Mouse (Mus musculus) MEL (cell line): ENCODE measurements at regions not wholly inside any gene's neighbourhood (a gene's known extent, or its start where the extent isn't known, plus 50 kb on each side); places are given as distances from the start of the nearest gene placed in this dataset.

Experiments used
- DNase-seq: peaks from one replicate; pipeline ENCODE4 v3.0.0; 2011; ENCODE audit warnings: low read depth, low spot score
- H3K27ac ChIP-seq: 2 replicates; pipeline ENCODE4 v1.5.1; 2012; ENCODE audit warnings: low read depth, mild to moderate bottlenecking, control low read depth, low read length, moderate library complexity; ENCODE audit not compliant: control insufficient read depth
- H3K27me3 ChIP-seq, 2 experiments: fragments of 150-350 bp in 1 of 2; sonication (generic) in 1 of 2; 2 replicates each; pipeline ENCODE4 v1.6.1; 2012; ENCODE audit warnings: low read length in 2 of 2, mild to moderate bottlenecking in 2 of 2, improper control_type of control experiment in 1 of 2, moderate library complexity in 1 of 2; ENCODE audit not compliant: insufficient read depth in 2 of 2, control insufficient read depth in 1 of 2
- H3K36me3 ChIP-seq, 2 experiments: 2 replicates each; pipeline ENCODE4 v1.6.1; 2012 to 2014; ENCODE audit warnings: low read length in 2 of 2, improper control_type of control experiment in 1 of 2, inconsistent platforms in 1 of 2, mild to moderate bottlenecking in 1 of 2; ENCODE audit not compliant: insufficient read depth in 2 of 2, control insufficient read depth in 1 of 2
- H3K4me1 ChIP-seq, 2 experiments: fragments of 150-350 bp in 1 of 2; sonication (generic) in 1 of 2; 2 replicates each; pipeline ENCODE4 v1.6.1; 2012; ENCODE audit warnings: low read length in 2 of 2, improper control_type of control experiment in 1 of 2, mild to moderate bottlenecking in 1 of 2; ENCODE audit not compliant: insufficient read depth in 2 of 2, control insufficient read depth in 1 of 2
- H3K4me3 ChIP-seq, 2 experiments: fragments of 150-350 bp in 1 of 2; sonication (generic) in 1 of 2; 2 replicates each; pipeline ENCODE4 v1.5.1; 2012; ENCODE audit warnings: low read depth in 2 of 2, low read length in 2 of 2, mild to moderate bottlenecking in 2 of 2, moderate library complexity in 2 of 2, control low read depth in 1 of 2, improper control_type of control experiment in 1 of 2; ENCODE audit not compliant: control insufficient read depth in 1 of 2, insufficient read depth in 1 of 2
- H3K79me2 ChIP-seq: 2 replicates; pipeline ENCODE4 v1.6.1; 2012; ENCODE audit warnings: mild to moderate bottlenecking, low read length, moderate library complexity; ENCODE audit not compliant: control insufficient read depth, poor library complexity, insufficient read depth
- H3K9ac ChIP-seq: 2 replicates; pipeline ENCODE4 v1.6.1; 2012; ENCODE audit warnings: low read depth, mild to moderate bottlenecking, control low read depth, low read length, moderate library complexity; ENCODE audit not compliant: control insufficient read depth, poor library complexity, severe bottlenecking
- H3K9me3 ChIP-seq: fragments of 150-350 bp; sonication (generic); replicated peaks from 2 replicates; pipeline ENCODE4 v1.6.1; 2012; ENCODE audit warnings: mild to moderate bottlenecking, low read length, improper control_type of control experiment, moderate library complexity; ENCODE audit not compliant: insufficient read depth
- CHD2 ChIP-seq: IDR thresholded peaks from 2 replicates; pipeline ENCODE4 v1.6.1; 2011; ENCODE audit warnings: low read length, improper control_type of control experiment
- CTCF ChIP-seq, 3 experiments: IDR thresholded peaks in 2 of 3; conservative IDR thresholded peaks in 1 of 3; 2 replicates each; pipeline ENCODE4 v1.5.1; 2011 to 2012; ENCODE audit warnings: low read length in 3 of 3, low read depth in 2 of 3, mild to moderate bottlenecking in 2 of 3, improper control_type of control experiment in 1 of 3, inconsistent platforms in 1 of 3, mixed read lengths in 1 of 3, moderate library complexity in 1 of 3; ENCODE audit not compliant: control insufficient read depth in 1 of 3, insufficient read depth in 1 of 3, poor library complexity in 1 of 3, severe bottlenecking in 1 of 3
- E2F4 ChIP-seq: IDR thresholded peaks from 2 replicates; pipeline ENCODE4 v1.6.1; 2011; ENCODE audit warnings: low read depth, low read length, improper control_type of control experiment, borderline replicate concordance
- EP300 ChIP-seq, 2 experiments: IDR thresholded peaks; 2 replicates each; pipeline ENCODE4 v1.6.1; 2011; ENCODE audit warnings: improper control_type of control experiment in 2 of 2, low read length in 2 of 2, low read depth in 1 of 2, mild to moderate bottlenecking in 1 of 2
- KAT2A ChIP-seq: conservative IDR thresholded peaks from 2 replicates; pipeline ENCODE4 v1.6.1; 2012; ENCODE audit warnings: low read depth, low read length, improper control_type of control experiment, inconsistent platforms
- MAFK ChIP-seq: IDR thresholded peaks from 2 replicates; pipeline ENCODE4 v1.6.1; 2011; ENCODE audit warnings: low read depth, mild to moderate bottlenecking, low read length, improper control_type of control experiment, borderline replicate concordance
- MAX ChIP-seq: IDR thresholded peaks from 2 replicates; pipeline ENCODE4 v1.6.1; 2011; ENCODE audit warnings: low read length, improper control_type of control experiment
- MEF2A ChIP-seq: IDR thresholded peaks from 2 replicates; pipeline ENCODE4 v1.6.1; 2014; ENCODE audit warnings: low read depth, mild to moderate bottlenecking, inconsistent platforms, low read length, improper control_type of control experiment; ENCODE audit not compliant: poor library complexity, insufficient replicate concordance, severe bottlenecking; ENCODE audit errors: extremely low read depth
- MXI1 ChIP-seq: IDR thresholded peaks from 2 replicates; pipeline ENCODE4 v1.6.1; 2011; ENCODE audit warnings: mild to moderate bottlenecking, low read depth, low read length, improper control_type of control experiment
- MYB ChIP-seq: IDR thresholded peaks from 2 replicates; pipeline ENCODE4 v1.6.1; 2011; ENCODE audit warnings: mild to moderate bottlenecking, low read depth, low read length, improper control_type of control experiment
- MYC ChIP-seq: IDR thresholded peaks from 2 replicates; pipeline ENCODE4 v1.6.1; 2011; ENCODE audit warnings: low read depth, mild to moderate bottlenecking, low read length, improper control_type of control experiment, moderate library complexity
- NRF1 ChIP-seq: IDR thresholded peaks from 2 replicates; pipeline ENCODE4 v1.6.1; 2014; ENCODE audit warnings: low read depth, mild to moderate bottlenecking, inconsistent platforms, low read length, improper control_type of control experiment, moderate library complexity; ENCODE audit not compliant: poor library complexity, insufficient read depth, severe bottlenecking
- POLR2A ChIP-seq, 2 experiments: IDR thresholded peaks; 2 replicates each; pipeline ENCODE4 v1.6.1; 2011 to 2012; ENCODE audit warnings: low read length in 2 of 2, mild to moderate bottlenecking in 2 of 2, control low read depth in 1 of 2, improper control_type of control experiment in 1 of 2, low read depth in 1 of 2, moderate library complexity in 1 of 2; ENCODE audit not compliant: control insufficient read depth in 1 of 2, insufficient read depth in 1 of 2, poor library complexity in 1 of 2
- POLR2AphosphoS5 ChIP-seq: IDR thresholded peaks from 2 replicates; pipeline ENCODE4 v1.6.1; 2012; ENCODE audit warnings: low read depth, borderline replicate concordance, mild to moderate bottlenecking, inconsistent platforms, low read length, moderate library complexity, mixed read lengths
- RCOR1 ChIP-seq: IDR thresholded peaks from 2 replicates; pipeline ENCODE4 v1.6.1; 2012; ENCODE audit warnings: low read depth, mild to moderate bottlenecking, inconsistent platforms, low read length, improper control_type of control experiment
- SIN3A ChIP-seq: IDR thresholded peaks from 2 replicates; pipeline ENCODE4 v1.6.1; 2012; ENCODE audit warnings: low read length, improper control_type of control experiment, inconsistent platforms
- TAL1 ChIP-seq: IDR thresholded peaks from 2 replicates; pipeline ENCODE4 v1.6.1; 2012; ENCODE audit warnings: mild to moderate bottlenecking, inconsistent platforms, low read length, moderate library complexity, mixed read lengths
- TCF12 ChIP-seq: IDR thresholded peaks from 2 replicates; pipeline ENCODE4 v1.6.1; 2014; ENCODE audit warnings: low read depth, mild to moderate bottlenecking, inconsistent platforms, low read length, improper control_type of control experiment, moderate library complexity
- UBTF ChIP-seq: IDR thresholded peaks from 2 replicates; pipeline ENCODE4 v1.6.1; 2012; ENCODE audit warnings: low read depth, mild to moderate bottlenecking, inconsistent platforms, low read length, improper control_type of control experiment, moderate library complexity, borderline replicate concordance; ENCODE audit not compliant: insufficient read depth
- USF1 ChIP-seq: IDR thresholded peaks from 2 replicates; pipeline ENCODE4 v1.6.1; 2014; ENCODE audit warnings: low read depth, mild to moderate bottlenecking, inconsistent platforms, low read length, improper control_type of control experiment, moderate library complexity
- ZC3H11A ChIP-seq: IDR thresholded peaks from 2 replicates; pipeline ENCODE4 v1.6.1; 2012; ENCODE audit warnings: low read depth, mild to moderate bottlenecking, inconsistent platforms, low read length, improper control_type of control experiment
- ZKSCAN1 ChIP-seq: IDR thresholded peaks from 2 replicates; pipeline ENCODE4 v1.6.1; 2012; ENCODE audit warnings: low read depth, mild to moderate bottlenecking, inconsistent platforms, low read length, improper control_type of control experiment, moderate library complexity
- ZNF384 ChIP-seq: IDR thresholded peaks from 2 replicates; pipeline ENCODE4 v1.6.1; 2012; ENCODE audit warnings: low read depth, mild to moderate bottlenecking, inconsistent platforms, low read length, improper control_type of control experiment

GRCm38 (mm10) chr16:53218886-53219285 lies 765.0 kb upstream of the Alcam start:
- Histone ChIP-seq H3K79me2 (no peaks in the 10 kb centered on the region), H3K9ac (no peak overlapping the region), H3K27me3 (no peaks in the 10 kb centered on the region), H3K27ac (no peak overlapping the region), H3K36me3 (no peaks in the 10 kb centered on the region), H3K4me3 (no peak overlapping the region), H3K9me3 (no peaks in the 10 kb centered on the region), H3K4me1 (no peaks in the 10 kb centered on the region)
- TF ChIP-seq CTCF (IDR thresholded peaks at IDR 0.05 in 2 of 3, conservative IDR thresholded peaks at IDR 0.05 in 1 of 3; ENCODE audit: control insufficient read depth in 1 of 3, insufficient read depth in 1 of 3, low read depth in 2 of 3, low read length in 3 of 3, poor library complexity in 1 of 3, severe bottlenecking in 1 of 3): no peak
- TF ChIP-seq MEF2A: no peak
- TF ChIP-seq SIN3A: no peak
- TF ChIP-seq TAL1: no peak
- no peak for TF ChIP-seq CHD2
- TF ChIP-seq E2F4: no peak
- no peak for TF ChIP-seq MYB
- TF ChIP-seq POLR2A (IDR thresholded peaks at IDR 0.05; ENCODE audit: control insufficient read depth in 1 of 2, insufficient read depth in 1 of 2, low read depth in 1 of 2, low read length in 2 of 2, poor library complexity in 1 of 2): no peak
- no peak for DNase-seq

- no peaks in the 10 kb centered on the region for H3K79me2 ChIP-seq
- H3K9ac ChIP-seq: no peak overlapping the region
- H3K9me3 ChIP-seq: no peaks in the 10 kb centered on the region
- no peaks in the 10 kb centered on the region for H3K4me1 ChIP-seq
- TF ChIP-seq ZKSCAN1 (no peak), UBTF (no peak), USF1 (no peak), MXI1 (no peak), EP300 (IDR thresholded peaks at IDR 0.05; ENCODE audit: low read depth in 1 of 2, low read length in 2 of 2) (no peak), ZC3H11A (no peak), ZNF384 (no peak), MAX (no peak), TCF12 (no peak)
- H3K27me3 ChIP-seq: no peaks in the 10 kb centered on the region
- H3K4me3 ChIP-seq: no peak overlapping the region
- H3K27ac ChIP-seq: no peak overlapping the region
- no peaks in the 10 kb centered on the region for H3K36me3 ChIP-seq
- no peak for DNase-seq
These were observed 747.6 kb upstream of the Alcam start for GRCm38 (mm10) chr16:53201449-53201848.

GRCm38 (mm10) chr16:53186444-53186843 lies 732.6 kb upstream of the Alcam start:
- no peak for DNase-seq
- no peak overlapping the region for H3K27ac ChIP-seq
- H3K9me3 ChIP-seq: no peaks in the 10 kb centered on the region
- no peak overlapping the region for H3K4me3 ChIP-seq
- TF ChIP-seq MYC: no peak
- no peak for TF ChIP-seq KAT2A
- no peak for TF ChIP-seq MXI1
- no peak for TF ChIP-seq RCOR1
- TF ChIP-seq MAX: no peak
- no peak for TF ChIP-seq POLR2AphosphoS5
- TF ChIP-seq CTCF (IDR thresholded peaks at IDR 0.05 in 2 of 3, conservative IDR thresholded peaks at IDR 0.05 in 1 of 3; ENCODE audit: control insufficient read depth in 1 of 3, insufficient read depth in 1 of 3, low read depth in 2 of 3, low read length in 3 of 3, poor library complexity in 1 of 3, severe bottlenecking in 1 of 3): no peak
- TF ChIP-seq SIN3A: no peak
- no peak for TF ChIP-seq CHD2
- TF ChIP-seq MAFK: no peak
- no peak for TF ChIP-seq NRF1
- TF ChIP-seq, all 39 proteins: peak for 0
- H3K79me2 ChIP-seq: no peaks in the 10 kb centered on the region
- no peaks in the 10 kb centered on the region for H3K4me1 ChIP-seq
- no peak overlapping the region for H3K9ac ChIP-seq
- H3K36me3 ChIP-seq: no peaks in the 10 kb centered on the region
- no peaks in the 10 kb centered on the region for H3K27me3 ChIP-seq
